Mouse (Mus musculus) embryo, embryonic 10 days (tissue): Measurements from ENCODE around the gene Gm14418.

ENCODE experiments used
- DNase-seq: peaks from one replicate; pipeline ENCODE4 v3.0.0-alpha.2; 2015; ENCODE audit warnings: low spot score

The Gm14418 gene

DNA sequence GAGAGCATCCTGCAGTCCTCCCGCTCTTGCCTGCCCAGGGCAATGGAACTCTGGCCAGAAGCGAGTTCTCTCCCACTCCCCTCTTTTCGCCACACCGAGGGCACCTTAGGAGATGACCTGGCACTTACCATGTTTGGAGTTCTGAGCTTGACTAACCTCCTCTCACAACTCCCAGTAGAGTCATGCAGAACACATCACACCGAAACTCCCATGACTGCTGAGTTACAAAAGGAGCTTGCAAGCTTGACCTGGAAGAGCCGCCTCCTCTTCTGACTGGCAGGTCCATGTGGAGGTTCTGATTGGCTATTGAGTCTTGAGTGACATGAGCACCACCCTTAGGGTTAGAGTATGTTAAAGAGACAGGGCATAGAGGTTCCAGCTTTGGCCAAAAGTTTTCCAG, at the start of gene Gm14418:
TSS of gene Gm14418 (minus strand) at position 225 of the 400 bp plus-strand sequence.
- peak; percentile 3 for DNase-seq
